Mouse (Mus musculus): ENCODE measurements around the gene Abhd17b.
"Not testable (repeated sequence)": the region's sequence is repeated elsewhere in the genome, so short reads cannot be mapped to it uniquely, and the experiment has no call there.

Abhd17b gene

DNA sequence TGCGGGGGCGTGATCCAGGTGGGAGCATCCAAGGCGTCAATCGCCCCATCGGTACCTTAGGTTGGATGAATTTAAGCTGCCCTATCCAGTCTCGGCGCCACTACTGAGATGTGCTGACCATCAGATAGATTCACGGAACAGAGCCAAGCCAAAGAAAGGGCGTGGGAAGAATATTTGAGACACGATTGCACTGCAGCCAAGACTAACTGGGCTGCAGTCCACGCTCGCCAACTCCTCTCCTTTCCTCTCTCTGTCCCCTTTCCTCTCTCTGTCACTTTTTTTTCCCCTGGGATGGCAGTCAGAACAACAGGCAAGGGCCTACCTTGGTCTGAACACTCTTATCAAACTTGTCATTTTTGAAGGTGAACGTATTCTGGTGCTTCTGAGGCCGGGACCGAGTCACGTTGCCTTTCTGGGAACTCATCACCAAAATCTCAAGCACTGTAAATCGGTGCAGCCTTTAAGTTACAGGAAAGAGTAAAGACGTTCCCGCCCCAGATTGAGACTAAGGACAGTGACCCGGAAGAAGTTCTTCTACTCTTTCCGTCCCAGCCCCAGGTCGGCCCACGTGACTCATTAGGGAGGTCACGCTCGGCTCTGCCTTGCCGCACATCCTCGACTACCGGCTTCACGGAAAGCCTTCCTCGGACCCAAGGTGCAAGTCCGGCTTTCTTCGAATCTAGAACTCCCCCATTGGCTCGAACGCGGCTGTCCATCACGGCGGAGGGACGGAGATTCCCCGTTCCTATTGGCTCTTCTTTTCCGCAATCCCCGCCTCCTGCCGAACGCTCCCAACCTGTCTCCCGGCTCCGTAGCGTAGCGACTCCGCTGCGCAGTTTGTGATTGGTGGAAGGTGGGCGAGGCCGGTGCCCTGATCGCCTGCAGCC, 457 bp upstream of the Abhd17b start, which contains the start of gene 1110059E24Rik:
TSS of gene 1110059E24Rik (minus strand) at position 692 of the 887 bp plus-strand sequence.
- DNase-seq (ENCODE audit: low spot score), result peak; percentile 98

DNA sequence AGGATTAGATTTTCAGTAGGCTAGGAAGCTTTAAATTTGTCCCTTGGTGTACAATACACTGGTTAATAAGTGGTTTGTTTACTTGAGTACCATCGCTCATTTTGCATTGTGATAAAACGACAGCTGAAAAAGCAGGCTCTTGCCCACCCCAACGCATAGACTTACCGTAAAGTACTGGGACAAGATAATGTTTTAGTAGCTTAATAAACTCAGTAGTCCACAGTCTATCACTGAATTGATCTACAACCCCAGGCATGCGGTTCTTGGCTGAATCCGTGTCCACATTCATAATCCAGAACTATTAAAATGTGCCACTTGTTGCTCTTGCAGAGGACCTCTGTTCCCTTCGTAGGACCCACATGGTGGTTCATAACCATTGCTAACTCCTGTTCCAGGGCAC, 1.8 kb downstream of the Abhd17b start:
- DNase-seq (ENCODE audit: low spot score), result no peak

DNA sequence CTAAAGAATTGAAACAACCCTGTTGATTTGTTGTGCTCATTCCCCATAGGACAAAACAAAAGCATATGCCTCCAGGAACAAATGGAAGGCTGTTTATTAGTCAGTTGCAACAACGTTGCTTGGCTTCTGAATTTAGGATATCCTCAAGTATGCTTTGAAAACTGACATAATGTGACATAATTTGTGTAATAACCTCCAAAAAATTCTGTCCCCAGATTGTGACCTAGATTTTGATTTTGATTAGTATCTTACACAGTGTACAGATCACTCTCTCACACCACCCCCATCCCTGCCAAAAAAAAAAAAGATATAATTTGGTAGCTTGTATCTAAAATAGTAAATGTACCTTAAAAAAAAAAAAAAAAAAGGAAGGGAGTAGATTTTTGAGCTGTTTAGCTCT, 7.7 kb downstream of the Abhd17b start:
- DNase-seq (ENCODE audit: low spot score), result no peak

DNA sequence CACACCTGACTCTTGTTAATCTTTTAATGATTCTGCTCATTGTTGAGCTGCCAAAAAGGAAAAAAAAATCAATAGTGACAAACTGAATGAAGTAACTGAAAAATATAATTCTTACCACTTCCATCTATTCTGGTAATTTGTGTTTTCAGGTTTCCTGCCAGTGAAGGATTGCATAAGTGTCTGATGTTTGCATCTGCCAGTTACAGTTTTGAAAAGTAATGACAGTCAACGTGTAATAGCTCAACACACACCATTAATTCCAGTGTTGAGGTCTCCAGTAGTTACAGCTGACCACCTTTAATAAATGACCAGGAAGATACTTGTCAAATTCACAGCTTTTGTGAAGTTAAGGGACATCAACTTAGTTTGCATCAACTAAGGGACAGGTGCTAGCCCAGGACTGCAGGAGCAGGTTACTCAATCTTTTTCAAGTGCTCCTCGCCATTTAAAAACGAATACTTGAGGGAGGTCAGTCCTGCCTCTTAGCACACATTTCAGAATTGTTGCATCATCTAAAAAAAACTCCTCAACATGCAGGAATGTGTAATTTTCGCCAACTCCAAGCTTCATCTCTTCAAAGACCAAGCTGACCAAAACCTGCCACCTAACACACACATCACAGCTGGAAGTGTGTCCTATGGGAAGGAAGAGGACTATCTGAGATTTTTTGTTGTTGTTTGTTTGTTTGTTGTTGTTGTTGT, 10.9 kb downstream of the Abhd17b start:
- peak; percentile 46 for DNase-seq (ENCODE audit: low spot score)

DNA sequence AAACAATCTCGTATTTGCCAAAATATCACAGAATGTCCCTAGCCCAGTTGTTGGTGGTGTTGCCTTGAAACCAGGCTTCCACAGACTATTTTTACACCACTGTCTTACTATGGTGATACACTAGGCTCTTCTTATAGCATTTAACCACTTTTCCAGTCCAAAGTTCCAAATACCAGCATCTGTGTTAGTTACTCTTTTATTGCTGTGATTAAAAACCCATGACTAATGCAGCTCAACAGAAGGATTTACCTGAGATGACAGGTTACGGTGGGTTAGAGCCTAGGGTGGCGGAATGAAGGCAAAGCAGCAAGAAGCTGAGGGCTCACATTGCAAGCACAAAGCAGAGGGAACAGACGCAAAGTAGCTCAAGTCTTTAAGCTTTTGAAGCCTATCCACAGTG, 16.7 kb downstream of the Abhd17b start:
- no peak for DNase-seq (ENCODE audit: low spot score)

DNA sequence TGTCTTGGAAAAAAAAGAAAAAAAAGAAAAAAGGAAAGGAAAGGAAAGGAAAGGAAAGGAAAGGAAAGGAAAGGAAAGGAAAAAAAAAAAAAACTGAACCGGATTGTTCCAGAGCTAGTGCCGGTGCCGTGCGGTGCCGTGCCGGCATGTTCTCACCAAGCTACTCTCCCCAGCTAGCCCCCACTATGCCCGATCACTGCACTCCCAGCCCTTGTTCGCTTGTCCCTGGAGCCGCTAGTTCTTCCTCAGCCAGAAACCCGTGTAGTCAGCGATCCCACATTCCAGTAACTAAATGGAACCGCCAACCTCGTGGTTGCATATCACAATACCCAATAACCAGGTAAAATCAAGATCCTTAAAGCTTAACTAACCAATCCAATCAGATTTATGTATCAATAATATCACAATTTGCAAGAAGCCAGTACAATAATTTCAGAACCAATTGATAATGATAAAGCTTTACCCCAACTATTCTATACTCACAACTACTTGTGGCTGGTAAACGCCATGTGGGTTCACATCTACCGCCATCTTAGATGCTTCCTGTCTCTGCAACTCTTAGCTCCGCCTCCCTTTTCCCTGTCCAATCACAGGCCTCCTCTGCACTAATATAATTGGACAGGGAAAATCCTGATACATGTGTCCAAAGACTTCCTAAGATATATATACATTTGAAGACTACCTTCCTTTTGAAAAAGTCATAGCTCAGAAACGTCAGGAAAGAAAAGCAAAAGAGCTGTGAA, 21.5 kb downstream of the Abhd17b start:
- DNase-seq (ENCODE audit: low spot score), result no peak

DNA sequence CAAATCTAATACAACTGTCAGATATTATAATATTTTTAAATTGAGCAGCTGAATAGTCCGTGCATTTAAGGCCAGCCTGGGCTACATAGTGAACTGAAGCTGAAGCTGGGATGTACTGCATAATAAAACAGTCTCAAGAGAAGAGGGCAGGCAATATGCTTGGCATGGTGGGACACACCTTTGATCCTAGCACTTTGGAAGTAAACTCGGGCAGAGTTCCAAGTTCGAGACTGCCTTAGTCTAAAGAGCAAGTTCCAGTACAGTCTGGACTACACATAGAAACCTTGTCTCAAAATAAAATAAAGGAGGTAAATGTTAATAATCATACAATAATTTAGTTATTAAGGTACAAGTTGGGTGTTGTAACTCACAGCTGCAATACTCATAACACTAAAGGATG, 27.1 kb downstream of the Abhd17b start:
- DNase-seq (ENCODE audit: low spot score), result no peak

DNA sequence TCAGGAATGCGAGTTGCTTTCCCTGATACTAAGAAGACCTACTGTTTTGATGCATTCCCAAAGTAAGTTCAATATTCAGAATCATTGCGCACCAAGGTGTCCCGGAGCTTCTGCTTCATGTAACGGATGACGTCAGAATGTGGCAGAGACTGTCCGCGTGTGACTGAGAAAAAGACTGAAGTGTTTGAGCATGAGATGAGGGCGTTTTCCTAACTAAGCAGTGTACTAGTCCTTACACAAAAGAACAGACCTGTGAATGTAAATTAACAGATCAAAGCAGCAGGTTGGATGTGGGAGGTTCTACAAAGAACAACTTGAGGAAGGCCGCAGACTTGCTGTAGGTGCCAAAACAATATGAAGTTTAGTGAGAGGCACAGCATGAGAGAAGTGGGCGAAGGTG, 28.0 kb downstream of the Abhd17b start:
- DNase-seq (ENCODE audit: low spot score), result no peak

DNA sequence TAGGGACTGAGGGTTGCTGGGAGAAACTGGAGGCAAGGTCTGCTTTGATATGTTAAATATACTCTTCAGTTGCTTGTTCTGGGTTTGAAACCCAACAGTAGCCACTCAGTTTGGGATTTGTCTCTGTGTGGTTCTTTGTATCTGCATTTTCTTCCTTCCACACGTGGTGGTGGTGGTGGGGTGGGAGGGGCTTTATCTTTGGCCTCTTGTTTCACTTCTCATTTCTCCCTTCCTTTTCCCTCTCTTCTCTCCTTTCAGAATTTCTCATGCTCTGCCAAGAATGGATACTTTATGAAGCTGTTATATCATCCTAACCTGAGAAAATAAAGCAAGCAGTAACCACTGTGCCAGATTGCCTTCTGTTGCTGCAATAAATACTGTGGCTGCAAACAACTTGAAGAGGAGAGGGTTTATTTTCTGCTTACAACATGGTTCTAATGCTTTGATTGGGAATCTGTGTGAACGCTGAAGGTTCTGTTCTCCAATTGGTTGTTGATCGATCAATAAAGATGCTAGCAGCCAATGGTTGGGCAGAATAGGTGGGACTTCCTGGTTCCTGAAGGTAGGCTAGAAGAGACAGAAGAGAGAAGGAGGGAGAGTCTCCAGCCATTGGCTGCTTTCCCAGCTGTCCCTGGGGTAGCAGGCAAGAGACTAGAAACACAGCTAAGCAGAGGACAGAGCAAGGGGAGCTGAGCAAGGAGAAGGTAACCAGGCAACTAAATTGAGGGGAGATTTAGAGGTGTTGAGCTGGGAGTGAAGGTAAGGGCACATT, 60.5 kb downstream of the Abhd17b start:
- peak; percentile 77 for DNase-seq (ENCODE audit: low spot score)

DNA sequence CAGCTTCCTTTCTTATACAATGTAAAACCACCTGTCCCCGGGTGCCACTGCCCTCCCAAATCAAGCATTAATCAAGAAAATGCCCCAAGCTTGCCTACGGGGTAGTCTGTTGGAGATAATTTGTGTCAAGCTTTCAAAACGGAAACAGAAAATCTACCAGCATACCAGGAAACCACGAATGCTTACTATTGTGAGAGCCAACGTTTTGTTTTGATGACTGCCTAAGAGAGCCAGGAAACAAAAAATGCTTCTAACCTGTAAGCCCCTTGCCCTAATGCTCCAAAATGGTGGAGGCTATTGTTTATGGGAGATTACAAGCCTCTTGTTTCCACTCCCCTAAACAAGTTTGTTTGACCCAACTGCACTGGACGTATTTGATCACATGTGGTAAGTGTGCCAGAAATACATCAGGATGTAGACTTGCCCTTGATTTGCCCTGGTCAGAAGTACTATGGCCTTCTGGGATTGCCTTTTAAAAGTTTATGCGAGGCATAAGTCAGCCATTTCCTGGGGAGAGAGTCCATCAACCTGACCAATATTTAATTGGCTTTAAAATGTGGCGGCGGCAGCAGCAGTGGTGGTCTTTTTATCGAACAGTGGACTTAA, 61.4 kb downstream of the Abhd17b start:
- DNase-seq (ENCODE audit: low spot score), result no peak

DNA sequence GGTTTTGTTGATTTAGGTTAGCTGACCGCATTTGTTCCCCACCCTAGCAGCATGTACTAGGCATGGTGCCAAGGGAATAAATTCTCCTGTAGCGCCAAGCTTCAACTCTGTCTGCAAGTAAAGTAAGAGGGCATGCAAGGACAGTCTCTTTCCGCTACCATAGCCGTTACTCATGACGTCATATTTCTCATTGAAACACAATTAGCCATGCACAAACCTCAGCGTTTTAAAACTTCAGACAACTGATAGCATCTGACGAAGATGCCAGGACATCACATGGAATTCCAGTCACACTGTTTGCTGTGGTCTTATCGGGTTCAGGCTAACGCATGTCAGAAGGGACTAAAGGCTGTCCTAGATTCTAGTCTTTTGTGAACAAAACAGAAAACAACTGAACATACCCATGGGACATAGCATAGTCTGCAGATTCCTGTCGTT, 62.0 kb downstream of the Abhd17b start:
- no peak for DNase-seq (ENCODE audit: low spot score)

DNA sequence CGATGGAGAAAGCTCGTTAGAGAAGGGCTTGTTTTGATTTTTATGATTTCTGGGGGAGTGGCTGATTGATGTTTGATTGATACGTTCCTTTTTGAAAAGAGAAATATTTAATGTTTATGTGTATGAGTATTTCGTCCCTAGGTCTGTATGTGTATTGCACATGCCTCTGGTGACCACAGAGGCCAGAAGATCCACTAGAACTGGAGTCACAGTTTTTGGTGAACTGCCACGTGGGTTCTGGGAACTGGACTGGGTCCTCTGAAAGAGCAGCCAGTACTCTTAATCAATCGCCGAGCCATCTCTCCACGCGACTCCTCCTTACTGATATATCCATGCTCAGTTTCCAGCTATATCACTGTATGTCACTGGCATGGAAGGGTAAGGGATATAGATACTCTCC, 62.5 kb downstream of the Abhd17b start:
- DNase-seq (ENCODE audit: low spot score), result no peak

DNA sequence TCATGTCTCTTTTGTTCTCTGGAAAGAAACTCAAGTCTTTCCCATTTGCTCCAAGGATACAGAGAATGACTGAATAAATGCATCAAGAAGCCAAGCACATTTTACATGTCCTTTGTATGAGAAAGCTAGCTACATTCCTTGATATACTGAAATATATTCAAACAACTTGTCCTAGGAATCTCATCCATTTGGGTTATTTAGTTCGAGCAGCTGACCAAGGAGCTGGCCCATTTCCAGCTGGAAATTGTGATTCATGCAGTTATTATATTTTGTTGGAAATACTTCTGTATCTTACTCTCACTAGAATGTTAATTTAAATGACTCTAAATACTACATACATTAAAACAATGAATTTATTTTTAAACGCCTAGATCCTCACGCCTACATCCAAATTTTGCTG, 63.5 kb downstream of the Abhd17b start:
- no peak for DNase-seq (ENCODE audit: low spot score)

DNA sequence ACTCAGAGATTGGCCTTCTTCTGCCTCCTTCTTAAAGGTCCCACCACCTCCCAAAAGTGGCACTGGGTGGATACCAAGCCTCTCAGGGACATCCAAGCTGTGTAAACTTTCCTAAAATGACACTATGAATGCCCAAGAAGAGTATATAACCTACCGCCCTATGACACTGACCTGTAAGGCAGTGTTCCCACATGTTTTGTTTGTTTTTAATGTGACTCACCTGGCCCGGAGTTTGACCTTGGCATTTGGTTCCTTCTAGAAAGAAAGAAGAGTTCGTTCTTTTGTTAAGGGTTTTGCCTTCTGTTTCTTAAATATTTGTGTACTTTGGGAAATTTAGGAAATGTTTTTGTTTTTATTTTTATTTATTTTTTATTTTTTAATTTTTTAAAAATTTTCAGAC, 66.2 kb downstream of the Abhd17b start:
- DNase-seq (ENCODE audit: low spot score), result no peak

DNA sequence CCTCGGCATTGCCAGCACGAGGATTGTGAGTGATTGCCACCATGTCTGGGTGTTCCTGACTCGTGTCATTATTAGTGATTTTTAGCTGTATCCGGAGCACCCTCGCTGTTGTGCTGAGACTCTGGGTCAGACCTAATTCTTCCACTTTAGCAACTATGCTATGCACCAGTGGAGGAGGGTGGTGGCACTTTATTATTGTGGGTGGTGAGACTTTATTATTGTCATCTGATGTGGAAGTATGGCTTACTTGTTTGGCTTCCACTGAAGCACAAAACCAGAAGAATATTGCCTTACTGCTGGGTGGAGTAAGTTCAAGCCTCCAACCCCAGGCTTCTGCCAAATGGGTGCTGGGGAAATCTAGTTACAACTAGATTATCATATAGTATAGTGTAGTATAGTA, 68.0 kb downstream of the Abhd17b start:
- no peak for DNase-seq (ENCODE audit: low spot score)

DNA sequence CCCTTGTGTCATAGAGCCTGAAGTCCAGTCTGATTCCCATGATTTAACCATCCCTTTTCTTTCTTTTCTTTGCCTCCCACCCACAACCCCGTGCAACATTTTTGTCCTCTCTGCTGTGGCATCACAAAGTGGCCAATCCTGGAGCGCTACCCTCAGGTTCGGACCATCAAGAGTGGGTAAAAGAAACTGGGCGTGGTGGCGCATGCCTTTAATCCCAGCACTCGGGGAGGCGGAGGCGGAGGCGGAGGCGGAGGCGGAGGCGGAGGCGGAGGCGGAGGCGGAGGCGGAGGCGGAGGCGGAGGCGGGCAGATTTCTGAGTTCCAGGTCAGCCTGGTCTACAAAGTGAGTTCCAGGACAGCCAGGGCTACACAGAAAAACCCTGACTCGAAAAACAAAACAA, 70.3 kb downstream of the Abhd17b start:
- not testable (repeated sequence) for DNase-seq (ENCODE audit: low spot score)

DNA sequence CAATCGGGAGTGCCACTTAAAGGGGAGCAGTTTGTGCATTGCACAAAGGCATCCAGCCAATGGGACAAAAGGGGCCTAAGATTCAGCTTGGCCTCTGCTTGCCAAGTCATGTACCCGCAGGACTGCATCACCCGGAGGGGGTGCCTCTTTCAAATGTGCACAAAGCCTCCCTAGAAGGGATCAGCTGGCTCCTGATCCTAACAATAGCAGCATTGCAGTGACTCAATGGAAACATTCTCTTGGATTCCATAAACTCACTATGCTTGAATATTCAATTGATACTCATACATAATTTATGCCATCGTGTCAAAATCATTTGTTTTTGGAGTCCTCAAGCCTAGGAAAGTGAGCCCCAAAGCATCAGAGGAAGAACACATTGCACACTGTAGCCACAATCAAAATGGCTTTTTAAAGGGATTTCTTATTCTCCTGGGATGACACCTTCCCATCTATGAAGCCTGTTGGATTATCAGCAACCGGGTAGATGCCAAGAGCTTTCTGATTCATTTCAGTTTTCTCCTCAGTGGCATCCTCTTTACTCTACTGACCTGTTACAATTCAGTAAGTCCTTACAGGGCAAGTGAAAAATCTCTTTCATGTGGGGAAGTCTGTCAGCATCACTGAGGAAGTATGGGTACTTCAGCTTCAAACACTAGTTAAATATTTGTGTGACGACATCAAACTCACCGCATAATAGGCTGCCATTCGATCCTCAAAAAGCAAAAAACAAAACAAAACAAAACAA, 71.1 kb downstream of the Abhd17b start:
- no peak for DNase-seq (ENCODE audit: low spot score)

DNA sequence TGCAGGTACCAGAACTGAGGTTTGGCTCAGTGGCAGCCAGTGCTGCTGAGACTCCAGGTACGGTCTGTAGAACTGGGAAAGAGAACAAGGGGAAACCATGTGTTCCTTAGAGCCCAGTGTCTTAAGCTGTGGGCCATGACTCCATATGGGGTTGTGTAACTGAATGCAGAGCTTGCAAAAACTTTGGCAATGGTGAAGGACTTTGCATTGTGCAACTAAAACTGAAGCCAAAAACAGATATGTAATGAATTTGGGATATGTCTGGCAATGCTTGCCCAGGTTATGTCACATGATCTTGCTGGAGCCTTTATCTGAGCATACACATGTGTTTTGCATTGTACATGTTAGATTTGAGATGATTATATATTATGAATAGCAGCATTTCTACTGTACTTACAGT, 72.2 kb downstream of the Abhd17b start:
- DNase-seq (ENCODE audit: low spot score), result peak; percentile 80

DNA sequence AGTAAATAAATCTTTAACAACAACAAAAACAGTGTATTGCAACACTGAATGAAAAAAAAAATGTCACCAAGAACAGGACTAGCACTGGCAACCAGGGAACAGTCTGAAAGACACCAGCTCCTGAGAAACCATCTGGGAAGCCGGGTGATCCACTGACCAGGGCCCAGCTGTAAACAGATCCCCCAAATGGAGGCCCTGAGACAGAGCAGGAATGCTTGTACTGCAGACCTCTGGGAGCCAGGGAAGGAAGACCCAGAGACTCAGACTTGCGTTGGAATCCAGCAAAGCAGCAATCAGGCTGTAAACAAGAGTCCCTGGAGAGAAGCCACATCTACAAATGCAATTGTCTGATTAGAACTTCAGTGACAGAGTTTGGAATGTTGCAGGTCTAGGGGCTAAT, 74.1 kb downstream of the Abhd17b start:
- no peak for DNase-seq (ENCODE audit: low spot score)

DNA sequence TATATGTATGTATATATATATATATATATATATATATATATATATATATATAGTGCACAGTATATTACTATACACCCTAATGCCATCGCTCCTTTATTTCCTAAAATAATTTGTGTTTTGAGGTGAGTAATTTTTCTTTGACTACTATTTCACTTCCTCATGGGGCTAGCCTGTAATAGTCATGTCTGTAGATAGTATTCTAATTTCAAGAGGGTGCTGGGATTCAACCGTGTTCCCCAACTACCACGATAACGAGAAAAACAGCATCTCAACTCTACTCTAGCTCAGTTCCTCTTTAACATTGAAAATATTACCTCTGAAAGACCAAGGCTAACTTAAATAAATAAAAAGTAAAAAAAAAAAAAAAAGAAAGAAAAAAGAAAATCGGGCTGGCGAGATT, 75.4 kb downstream of the Abhd17b start:
- no peak for DNase-seq (ENCODE audit: low spot score)

DNA sequence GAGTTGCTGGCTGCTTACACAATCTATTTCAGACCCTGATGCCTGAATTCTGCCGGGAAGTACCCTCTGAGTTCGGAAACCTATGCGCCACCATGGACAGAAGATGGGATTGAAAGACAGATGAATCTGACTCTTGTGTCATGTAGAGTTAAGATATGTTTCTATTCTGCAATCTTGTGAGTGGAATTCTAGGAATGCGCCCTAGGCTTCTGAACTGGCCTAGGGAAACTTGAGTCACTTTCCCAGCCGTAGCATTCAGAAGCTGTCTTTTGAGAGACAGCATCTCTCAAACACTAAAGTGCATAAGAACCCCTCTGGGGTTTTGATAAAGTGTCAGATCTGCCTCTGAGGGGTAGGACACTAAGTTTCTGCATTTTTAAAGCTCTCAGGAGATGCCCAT, 78.9 kb downstream of the Abhd17b start:
- DNase-seq (ENCODE audit: low spot score), result no peak

Data from adipocyte (in vitro differentiated cells).